Mouse (Mus musculus) stomach, embryonic 16.5 days (tissue): ENCODE data around the gene Nfic. TPM values are rescaled to one million over a fixed set of nuclear protein-coding genes. Genes with fewer than 3 reads are reported as not detected.
A peak's percentile ranks its signal among the peaks of the same experiment; 100 is the strongest.

Source experiments
- ATAC-seq: fragments of 200-750 bp; cut with Nextera tagmentation; 2 replicates; pipeline ENCODE4 v1.8.0; 2017; ENCODE audit warnings: moderate number of reproducible peaks, moderate TSS enrichment; ENCODE audit not compliant: insufficient read depth, low FRiP score
- H3K27ac ChIP-seq: fragments of 300-500 bp; sonication (generic); 2 replicates; pipeline ENCODE4 v1.5.1; 2014; ENCODE audit warnings: low read length
- H3K27me3 ChIP-seq: fragments of 300-500 bp; sonication (generic); 2 replicates; pipeline ENCODE4 v1.6.1; 2014; ENCODE audit warnings: low read length, control low read depth, mixed read lengths; ENCODE audit not compliant: control insufficient read depth, insufficient read depth
- H3K36me3 ChIP-seq: fragments of 300-500 bp; sonication (generic); 2 replicates; pipeline ENCODE4 v1.6.1; 2014; ENCODE audit warnings: low read length; ENCODE audit not compliant: control insufficient read depth, insufficient read depth
- H3K4me1 ChIP-seq: fragments of 300-500 bp; sonication (generic); 2 replicates; pipeline ENCODE4 v1.6.1; 2014; ENCODE audit warnings: low read length, control low read depth, mixed read lengths; ENCODE audit not compliant: control insufficient read depth, insufficient read depth
- H3K4me2 ChIP-seq: fragments of 300-500 bp; sonication (generic); 2 replicates; pipeline ENCODE4 v1.6.1; 2014; ENCODE audit warnings: low read depth, low read length, mixed read lengths
- H3K4me3 ChIP-seq: fragments of 300-500 bp; sonication (generic); replicated peaks from 2 replicates; pipeline ENCODE4 v1.5.1; 2014; ENCODE audit warnings: mild to moderate bottlenecking, low read length
- H3K9ac ChIP-seq: fragments of 300-500 bp; sonication (generic); 2 replicates; pipeline ENCODE4 v1.6.1; 2014; ENCODE audit warnings: low read length
- H3K9me3 ChIP-seq: fragments of 300-500 bp; sonication (generic); replicated peaks from 2 replicates; pipeline ENCODE4 v1.6.1; 2016; ENCODE audit warnings: low read length, control low read depth; ENCODE audit not compliant: control insufficient read depth
- WGBS: fragments of 180-500 bp; shearing (Covaris S2); extraction: QIAGEN DNeasy Blood & Tissue Kit; methylation state at CpG from one replicate; pipeline ENCODE4 v1.1.7; 2014; 5-methylcytosine and 5-hydroxymethylcytosine counted together
- polyA plus RNA-seq: library from polyadenylated mRNA; unstranded; fragments of >200 nt; fragmentation: Nextera tagmentation; extraction: Ambion mirVana; gene quantifications from 2 replicates; pipeline ENCODE4 v1.2.1, GENCODE M21; 2015

Gene Nfic
- polyA plus RNA-seq, 1 experiment from 2014 or later = 74.8 TPM

GRCm38 (mm10) chr10:81430831-81431525 lies 24.5 kb downstream of the Nfic start:
- H3K4me3 ChIP-seq = peak overlapping the region; percentile 76
- under 1% methylated on average over 55 of the region's 70 CpGs for WGBS

GRCm38 (mm10) chr10:81430141-81430830 lies 25.1 kb downstream of the Nfic start:
- peaks cover 35% of the 10 kb centered on the region for H3K4me1 ChIP-seq
- under 1% methylated on average over 54 of the region's 89 CpGs for WGBS

More at GRCm38 (mm10) chr10:81430831-81431525, 24.5 kb downstream of the Nfic start:
- ATAC-seq = peak; percentile 4; the same call in 1 of the 2 replicates
- Histone ChIP-seq H3K4me1 (peaks cover 31% of the 10 kb centered on the region), H3K36me3 (no peaks in the 10 kb centered on the region), H3K27me3 (no peaks in the 10 kb centered on the region), H3K4me2 (peak overlapping the region; percentile 93), H3K27ac (peak overlapping the region; percentile 91), H3K9me3 (no peaks in the 10 kb centered on the region), H3K9ac (peak overlapping the region; percentile 82)

GRCm38 (mm10) chr10:81429605-81430061 lies 25.8 kb downstream of the Nfic start:
- Histone ChIP-seq H3K27ac (peak overlapping the region; percentile 91), H3K9me3 (no peaks in the 10 kb centered on the region), H3K9ac (peak overlapping the region; percentile 82), H3K4me3 (peak overlapping the region; percentile 76), H3K27me3 (no peaks in the 10 kb centered on the region), H3K4me2 (peak overlapping the region; percentile 93), H3K36me3 (no peaks in the 10 kb centered on the region), H3K4me1 (peaks cover 37% of the 10 kb centered on the region)
- ATAC-seq = peak; percentile 41
- under 1% methylated on average over 19 of the region's 20 CpGs for WGBS

More at GRCm38 (mm10) chr10:81430141-81430830, 25.1 kb downstream of the Nfic start:
- peak; percentile 7; the same call in 1 of the 2 replicates for ATAC-seq
- Histone ChIP-seq H3K4me2 (peak overlapping the region; percentile 93), H3K36me3 (no peaks in the 10 kb centered on the region), H3K27ac (peak overlapping the region; percentile 91), H3K9me3 (no peaks in the 10 kb centered on the region), H3K27me3 (no peaks in the 10 kb centered on the region), H3K4me3 (peak overlapping the region; percentile 76), H3K9ac (peak overlapping the region; percentile 82)

GRCm38 (mm10) chr10:81429092-81429491 lies 26.3 kb downstream of the Nfic start:
- Histone ChIP-seq H3K9me3 (no peaks in the 10 kb centered on the region), H3K4me3 (peak overlapping the region; percentile 76; the same call in 1 of the 2 replicates), H3K9ac (no peak overlapping the region), H3K36me3 (no peaks in the 10 kb centered on the region), H3K27ac (peak overlapping the region; percentile 35; the same call in 1 of the 2 replicates), H3K27me3 (no peaks in the 10 kb centered on the region), H3K4me1 (peaks cover 41% of the 10 kb centered on the region), H3K4me2 (peak overlapping the region; percentile 93)
- WGBS = 34% methylated on average over 2 of the region's 2 CpGs
- no peak for ATAC-seq

GRCm38 (mm10) chr10:81428507-81428870 lies 26.9 kb downstream of the Nfic start:
- H3K9me3 ChIP-seq = no peaks in the 10 kb centered on the region
- ATAC-seq = no peak
- no peak overlapping the region for H3K27ac ChIP-seq
- no peak overlapping the region for H3K4me2 ChIP-seq
- 87% methylated on average over 7 of the region's 7 CpGs for WGBS
- H3K27me3 ChIP-seq = no peaks in the 10 kb centered on the region
- no peaks in the 10 kb centered on the region for H3K36me3 ChIP-seq
- no peak overlapping the region for H3K9ac ChIP-seq
- no peak overlapping the region for H3K4me3 ChIP-seq
- peaks cover 43% of the 10 kb centered on the region for H3K4me1 ChIP-seq

GRCm38 (mm10) chr10:81427804-81428506 lies 27.5 kb downstream of the Nfic start:
- H3K4me3 ChIP-seq = no peak overlapping the region
- H3K4me2 ChIP-seq = no peak overlapping the region
- no peak overlapping the region for H3K9ac ChIP-seq
- H3K4me1 ChIP-seq = peaks cover 38% of the 10 kb centered on the region
- no peaks in the 10 kb centered on the region for H3K27me3 ChIP-seq
- H3K9me3 ChIP-seq = no peaks in the 10 kb centered on the region
- no peak overlapping the region for H3K27ac ChIP-seq
- ATAC-seq = no peak
- no peaks in the 10 kb centered on the region for H3K36me3 ChIP-seq
- WGBS = 80% methylated on average over 8 of the region's 8 CpGs

GRCm38 (mm10) chr10:81427327-81427726 lies 28.1 kb downstream of the Nfic start:
- Histone ChIP-seq H3K4me3 (peak overlapping the region; percentile 72), H3K9ac (peak overlapping the region; percentile 86), H3K9me3 (no peaks in the 10 kb centered on the region), H3K4me1 (peaks cover 38% of the 10 kb centered on the region), H3K36me3 (no peaks in the 10 kb centered on the region), H3K27ac (no peak overlapping the region), H3K4me2 (peak overlapping the region; percentile 81), H3K27me3 (no peaks in the 10 kb centered on the region)
- WGBS = 18% methylated on average over 3 of the region's 3 CpGs
- no peak for ATAC-seq

GRCm38 (mm10) chr10:81426897-81427296 lies 28.5 kb downstream of the Nfic start:
- under 1% methylated on average over 31 of the region's 38 CpGs for WGBS
- Histone ChIP-seq H3K27me3 (no peaks in the 10 kb centered on the region), H3K9ac (peak overlapping the region; percentile 86), H3K4me2 (peak overlapping the region; percentile 81), H3K4me3 (peak overlapping the region; percentile 72), H3K4me1 (peaks cover 38% of the 10 kb centered on the region), H3K36me3 (no peaks in the 10 kb centered on the region), H3K9me3 (no peaks in the 10 kb centered on the region), H3K27ac (peak overlapping the region; percentile 68)
- ATAC-seq = no peak
